Mouse (Mus musculus) myocyte (in vitro differentiated cells): Measurements from ENCODE around the gene Tma16.

Source experiments
- POLR2A ChIP-seq: IDR thresholded peaks from one replicate; pipeline ENCODE4 v1.6.1; 2011; ENCODE audit warnings: low read depth, mild to moderate bottlenecking, control low read depth, moderate library complexity; ENCODE audit not compliant: insufficient read length
- TCF12 ChIP-seq: IDR thresholded peaks from one replicate; pipeline ENCODE4 v1.6.1; 2011; ENCODE audit warnings: mild to moderate bottlenecking, control low read depth; ENCODE audit not compliant: poor library complexity, insufficient read depth, severe bottlenecking
- TCF3 ChIP-seq: IDR thresholded peaks from one replicate; pipeline ENCODE4 v1.6.1; 2011; ENCODE audit warnings: low read depth, control low read depth; ENCODE audit not compliant: insufficient read length
- USF1 ChIP-seq: IDR thresholded peaks from one replicate; pipeline ENCODE4 v1.6.1; 2011; ENCODE audit warnings: low read depth, mild to moderate bottlenecking, control low read depth, moderate library complexity

DNA sequence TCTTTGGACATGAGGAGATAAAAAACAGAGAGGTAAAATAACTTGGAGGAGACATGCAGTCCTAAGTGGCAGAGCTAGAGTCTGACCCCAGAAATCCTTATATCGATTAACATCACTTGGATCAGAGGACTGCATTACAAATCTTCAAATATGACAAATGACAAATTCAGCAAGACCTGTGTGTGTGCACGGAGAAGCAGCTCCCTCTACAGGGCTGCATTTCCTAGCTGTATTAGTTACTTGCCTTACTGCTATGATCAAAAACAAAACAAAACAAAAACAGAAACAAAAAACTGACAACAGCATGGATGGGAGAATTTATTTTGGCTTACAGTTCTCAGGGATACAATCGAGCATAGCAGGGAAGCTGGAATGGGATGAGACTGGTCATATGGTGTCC is 41.0 kb downstream of the Tma16 start:
- no peak for TF ChIP-seq POLR2A
- TF ChIP-seq TCF12: no peak
- TF ChIP-seq USF1: no peak
- TF ChIP-seq TCF3: no peak
